Mouse (Mus musculus) gastrocnemius, adult 8-10 months (tissue): ENCODE measurements around the gene Tomm22. TPM values are rescaled to one million over a fixed set of nuclear protein-coding genes. Genes with fewer than 3 reads are reported as not detected.

Experiments
- DNase-seq, 2 experiments: peaks; one replicate each; pipeline ENCODE4 v3.0.0; 2022; ENCODE audit warnings: low spot score in 2 of 2
- total RNA-seq, 4 experiments: library from RNA; stranded (reverse); gene quantifications; 2 replicates each; pipeline ENCODE4 v1.2.4; 2022

Tomm22 gene
- total RNA-seq, 4 experiments from 2014 or later: 56.0 to 62.6 (median 58.7) TPM

DNA sequence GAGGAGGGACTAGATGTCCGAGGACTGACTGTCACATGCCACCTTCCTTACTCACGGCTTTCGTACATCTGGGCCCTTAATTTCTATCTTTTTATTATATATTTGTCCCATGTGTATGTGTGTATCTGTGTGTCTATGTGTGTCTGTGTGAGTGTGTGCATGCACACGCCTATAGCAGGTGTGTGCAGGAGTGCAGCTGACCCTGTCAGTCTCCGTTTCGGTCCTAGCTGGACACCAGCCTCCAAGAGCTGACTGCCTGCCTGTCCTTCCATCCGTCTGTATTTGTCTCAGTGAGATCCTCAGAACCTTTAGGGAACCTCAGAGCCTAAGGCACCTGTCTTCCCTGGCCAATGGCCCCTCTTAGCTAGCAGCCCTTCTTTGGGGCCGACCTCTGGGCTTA lies 49.6 kb downstream of the Tomm22 start:
- DNase-seq: no peak

DNA sequence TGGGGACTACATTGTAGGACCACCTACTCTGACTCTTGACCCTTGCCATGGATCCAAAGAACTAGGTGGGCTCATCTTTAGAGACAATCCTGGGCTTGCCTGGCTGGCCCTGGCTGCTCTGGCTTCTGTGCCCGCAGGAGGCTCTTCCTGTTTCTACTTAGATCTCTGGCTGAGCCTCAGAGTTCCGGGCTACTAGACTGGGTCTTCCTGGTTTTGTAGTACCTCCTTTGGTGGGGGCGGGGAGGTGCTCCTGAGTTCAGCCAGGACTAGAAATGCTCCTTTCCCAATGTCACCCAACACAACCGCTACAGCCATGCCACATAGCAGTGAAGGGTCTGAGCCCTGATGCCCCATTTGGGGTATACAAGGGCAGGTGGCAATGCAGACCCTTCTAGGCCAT lies 50.1 kb downstream of the Tomm22 start:
- no peak for DNase-seq

Other genes starting within 250 kb of the Tomm22 start
- gene Csnk1e, start 215.3 kb upstream of the Tomm22 start, total RNA-seq: 10 to 100 TPM; 54.1 to 61.3 (median 59.2) TPM
- gene Kcnj4, start 165.6 kb upstream of the Tomm22 start, total RNA-seq: under 1 TPM in 1 of 4 experiments, not detected in 3; 0.19 TPM
- 1 to 10 TPM in 2 of 4 experiments, under 1 TPM in 2; 0.80 to 1.2 (median 1.0) TPM for gene Kdelr3, start 154.4 kb upstream of the Tomm22 start, total RNA-seq
- 10 to 100 TPM; 40.2 to 59.7 (median 49.7) TPM for gene Ddx17, start 124.1 kb upstream of the Tomm22 start, total RNA-seq
- not detected for gene Dmc1, start 65.8 kb upstream of the Tomm22 start, total RNA-seq
- 1 to 10 TPM in 1 of 4 experiments, under 1 TPM in 3; 0.27 to 1.1 (median 0.84) TPM for gene Fam227a, start 11.9 kb upstream of the Tomm22 start, total RNA-seq
- 10 to 100 TPM; 14.1 to 15.8 (median 14.4) TPM for gene Cby1, start 11.7 kb upstream of the Tomm22 start, total RNA-seq
- 10 to 100 TPM; 10.2 to 18.0 (median 13.5) TPM for gene Josd1, start 17.1 kb downstream of the Tomm22 start, total RNA-seq
- 10 to 100 TPM; 21.8 to 29.7 (median 24.0) TPM for gene Gtpbp1, start 20.0 kb downstream of the Tomm22 start, total RNA-seq
- 10 to 100 TPM; 76.6 to 84.7 (median 80.3) TPM for gene Sun2, start 71.7 kb downstream of the Tomm22 start, total RNA-seq
- gene Dnal4, start 107.0 kb downstream of the Tomm22 start, total RNA-seq: 1 to 10 TPM; 4.8 to 6.5 (median 5.2) TPM
- gene Nptxr, start 133.9 kb downstream of the Tomm22 start, total RNA-seq: under 1 TPM; 0.39 to 0.99 (median 0.64) TPM
- under 1 TPM in 2 of 4 experiments, not detected in 2; 0.32 to 0.47 TPM for gene Npcd, start 163.4 kb downstream of the Tomm22 start, total RNA-seq
- 1 to 10 TPM; 6.1 to 8.5 (median 7.9) TPM for gene Cbx6, start 163.8 kb downstream of the Tomm22 start, total RNA-seq
- gene Apobec3, start 220.8 kb downstream of the Tomm22 start, total RNA-seq: 1 to 10 TPM; 1.4 to 2.4 (median 2.0) TPM